Mouse (Mus musculus): ENCODE measurements at regions not wholly inside any gene's neighbourhood (a gene's known extent, or its start where the extent isn't known, plus 50 kb on each side); places are given as distances from the start of the nearest gene placed in this dataset.

DNA sequence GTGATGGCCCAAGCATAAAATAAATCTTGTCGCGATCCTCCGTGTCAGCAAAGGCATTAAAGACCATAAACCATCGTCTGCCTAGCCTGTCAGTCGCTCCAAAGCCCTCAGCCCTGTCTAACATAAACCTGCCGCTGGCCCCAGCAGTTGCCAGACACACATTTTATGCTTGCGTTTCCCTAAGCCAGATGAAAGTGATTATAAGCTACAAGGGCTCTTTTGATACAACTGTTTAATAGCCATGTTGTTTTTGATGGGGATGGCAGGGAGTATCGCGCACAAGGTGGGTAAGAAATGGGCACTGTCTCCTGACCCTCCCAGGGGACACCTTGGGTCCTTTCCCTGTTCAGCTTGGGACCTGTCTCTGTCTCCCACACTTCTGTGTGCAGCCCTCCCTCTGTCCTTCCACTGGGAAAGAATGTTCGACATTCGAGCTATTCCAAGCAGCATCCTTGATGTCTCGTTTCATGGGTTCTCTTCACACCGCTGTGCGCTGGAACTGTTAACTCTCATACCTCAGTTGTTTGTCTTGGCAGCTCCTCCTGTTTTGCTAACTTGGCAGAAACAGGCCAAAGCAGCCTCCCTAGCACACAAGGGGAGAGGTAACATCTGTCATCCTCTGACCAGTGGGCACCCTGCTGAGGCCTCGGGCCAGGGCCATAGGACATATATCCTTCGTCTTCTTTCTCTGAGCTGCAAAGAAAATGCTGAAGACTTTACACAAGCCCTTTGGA is 180.2 kb upstream of the Gmds start:
- peak; percentile 13 for DNase-seq (ENCODE audit: low spot score)
- no peak overlapping the region for H3K4me3 ChIP-seq
- no peaks in the 10 kb centered on the region for H3K4me1 ChIP-seq
- no peaks in the 10 kb centered on the region for H3K9me3 ChIP-seq (replicated peaks)
- WGBS, result 75% methylated on average over 16 of the region's 16 CpGs
- H3K36me3 ChIP-seq, result no peaks in the 10 kb centered on the region
- H3K27ac ChIP-seq (replicated peaks), result no peak overlapping the region
- H3K27me3 ChIP-seq (ENCODE audit: low read depth, poor library complexity, severe bottlenecking), result no peaks in the 10 kb centered on the region

DNA sequence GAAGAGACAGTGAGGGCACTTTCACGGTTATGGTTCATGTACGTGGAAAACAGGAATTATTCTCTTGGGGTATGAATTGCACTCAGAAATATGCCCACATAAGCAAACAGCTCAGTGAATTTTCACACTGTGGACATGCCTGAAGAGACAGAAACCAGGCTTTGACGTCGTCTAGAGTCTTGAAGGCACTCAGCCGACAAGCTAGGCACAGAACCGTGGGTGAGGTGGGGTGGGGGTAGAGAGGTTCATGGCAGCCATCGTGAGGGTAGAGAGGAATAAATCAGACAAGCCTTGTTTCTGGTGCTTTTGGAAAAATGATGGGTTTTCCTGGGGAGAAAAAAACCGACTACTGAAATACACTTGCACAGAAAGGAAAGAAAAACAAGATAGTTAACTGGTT is 179.0 kb upstream of the Gmds start:
- DNase-seq (ENCODE audit: low spot score), result no peak
- Histone ChIP-seq H3K4me1 (no peaks in the 10 kb centered on the region), H3K27me3 (ENCODE audit: low read depth, poor library complexity, severe bottlenecking) (no peaks in the 10 kb centered on the region), H3K4me3 (no peak overlapping the region), H3K27ac (replicated peaks) (no peak overlapping the region), H3K36me3 (no peaks in the 10 kb centered on the region), H3K9me3 (replicated peaks) (no peaks in the 10 kb centered on the region)
- WGBS, result 81% methylated on average over 8 of the region's 8 CpGs

DNA sequence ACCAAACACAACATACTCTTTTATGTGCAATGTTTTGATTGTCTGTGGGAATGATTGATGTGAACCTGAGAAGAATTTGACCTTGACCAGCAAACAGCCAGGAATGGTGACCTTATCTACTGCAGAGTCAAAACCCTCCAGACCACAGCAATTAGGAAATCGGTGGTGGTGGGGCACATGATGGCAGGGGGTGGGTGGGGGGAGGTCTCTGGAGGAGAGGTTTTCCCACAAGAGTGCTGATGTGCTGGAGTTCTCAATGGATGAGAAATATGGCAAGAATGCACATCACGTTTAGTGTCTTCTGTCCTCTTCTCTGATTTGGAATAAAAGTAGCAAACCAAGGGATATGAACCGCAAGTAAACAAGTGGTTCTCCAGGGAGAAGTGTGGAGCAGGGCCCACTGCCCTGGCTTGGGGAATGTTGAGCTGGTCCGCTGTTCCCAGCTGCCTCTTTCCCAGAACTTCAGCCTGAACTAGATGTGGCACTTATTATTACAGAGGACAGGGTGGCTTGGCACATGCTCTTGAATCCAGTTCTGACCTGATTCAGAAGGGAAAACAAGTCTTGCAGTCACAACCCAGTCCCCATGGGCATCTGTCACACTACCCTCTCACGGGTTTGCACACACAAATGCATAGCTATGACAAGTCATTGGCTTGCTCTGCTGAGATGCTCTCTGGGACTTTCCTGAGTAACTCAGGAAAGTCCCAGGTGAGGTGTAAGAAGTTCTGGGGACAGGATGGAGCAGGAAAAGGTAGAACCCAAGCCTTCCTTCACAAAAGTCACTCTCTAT is 170.9 kb upstream of the Gmds start:
- Histone ChIP-seq H3K4me3 (no peak overlapping the region), H3K27ac (replicated peaks) (no peak overlapping the region)

DNA sequence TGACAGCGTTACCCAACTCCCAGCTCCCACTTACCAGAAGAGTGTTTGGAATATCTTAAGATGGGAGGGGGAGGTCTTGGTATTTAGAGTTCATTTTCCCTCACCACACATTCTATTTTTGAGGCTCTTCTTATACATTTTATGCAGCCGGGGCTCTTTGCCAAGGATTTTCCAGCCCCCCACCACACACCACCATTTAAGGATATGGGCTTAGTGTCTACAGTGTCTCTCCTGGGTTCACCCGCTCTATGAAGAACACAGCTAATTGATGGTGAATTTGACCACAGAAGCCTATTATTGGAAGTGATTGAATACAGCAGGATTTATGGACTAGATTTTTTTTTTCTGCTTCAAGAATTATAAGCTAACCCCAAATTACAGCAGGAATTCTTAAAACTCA is 169.9 kb upstream of the Gmds start:
- WGBS, result 95% methylated on average over 3 of the region's 3 CpGs
- Histone ChIP-seq H3K4me3 (no peak overlapping the region), H3K27me3 (ENCODE audit: low read depth, poor library complexity, severe bottlenecking) (no peaks in the 10 kb centered on the region), H3K27ac (replicated peaks) (no peak overlapping the region), H3K36me3 (no peaks in the 10 kb centered on the region), H3K9me3 (replicated peaks) (no peaks in the 10 kb centered on the region), H3K4me1 (no peaks in the 10 kb centered on the region)
- no peak for DNase-seq (ENCODE audit: low spot score)

More for the DNA sequence above, 170.9 kb upstream of the Gmds start:
- H3K36me3 ChIP-seq, result no peaks in the 10 kb centered on the region
- H3K4me1 ChIP-seq, result no peaks in the 10 kb centered on the region
- DNase-seq (ENCODE audit: low spot score), result no peak
- H3K9me3 ChIP-seq (replicated peaks), result no peaks in the 10 kb centered on the region
- H3K27me3 ChIP-seq (ENCODE audit: low read depth, poor library complexity, severe bottlenecking), result no peaks in the 10 kb centered on the region
- 70% methylated on average over 5 of the region's 5 CpGs for WGBS

DNA sequence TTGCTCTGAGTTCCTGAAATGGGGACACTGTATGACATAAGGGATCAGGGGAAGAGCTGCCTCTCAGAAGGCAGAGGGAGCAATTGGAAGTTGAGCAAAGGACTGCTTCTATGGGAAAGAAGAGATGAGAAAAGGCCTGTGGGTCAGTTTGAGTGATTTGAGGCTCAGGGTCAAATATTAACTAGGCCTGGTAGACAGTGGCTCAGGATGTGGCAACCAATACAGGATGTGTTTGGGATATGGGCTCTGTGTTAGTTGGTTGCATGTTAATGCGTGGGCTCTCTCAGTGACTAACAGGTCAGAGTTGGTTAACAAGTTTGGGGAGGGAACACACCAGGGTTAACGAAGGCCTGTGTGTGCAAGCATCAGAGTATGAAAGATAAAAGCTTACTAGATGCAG is 169.3 kb upstream of the Gmds start:
- no peaks in the 10 kb centered on the region for H3K9me3 ChIP-seq (replicated peaks)
- no peaks in the 10 kb centered on the region for H3K36me3 ChIP-seq
- WGBS, result 90% methylated on average over 2 of the region's 2 CpGs
- no peaks in the 10 kb centered on the region for H3K4me1 ChIP-seq
- H3K4me3 ChIP-seq, result no peak overlapping the region
- H3K27me3 ChIP-seq (ENCODE audit: low read depth, poor library complexity, severe bottlenecking), result no peaks in the 10 kb centered on the region
- no peak overlapping the region for H3K27ac ChIP-seq (replicated peaks)
- no peak for DNase-seq (ENCODE audit: low spot score)

DNA sequence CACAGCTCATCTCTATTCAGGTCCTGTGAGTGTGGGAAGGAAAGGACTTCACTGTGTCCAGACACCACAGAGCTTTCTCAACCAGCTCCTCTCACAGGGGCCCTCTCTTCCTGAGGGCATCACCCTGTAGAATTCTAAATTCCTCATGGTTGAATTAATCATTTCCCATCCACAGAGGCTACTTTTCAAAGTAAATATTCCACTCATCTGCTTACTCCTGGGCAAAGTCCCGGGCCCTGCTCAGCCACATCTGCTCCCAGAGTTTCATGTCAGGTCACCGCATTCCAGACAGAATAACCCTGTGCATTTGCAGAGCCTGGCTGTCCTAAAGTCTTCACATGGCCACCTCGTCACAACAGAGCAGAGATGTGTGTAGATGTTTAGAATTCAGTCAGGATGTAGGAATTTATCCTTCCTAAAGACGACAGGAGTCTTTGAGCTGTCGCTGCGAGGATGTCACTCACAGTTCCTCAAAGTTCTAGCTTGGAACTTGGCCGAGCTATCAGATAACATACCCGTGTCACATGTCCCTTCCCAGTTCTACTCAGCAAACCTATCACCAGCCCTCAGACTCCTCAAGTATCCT is 159.8 kb upstream of the Gmds start:
- Histone ChIP-seq H3K27me3 (ENCODE audit: low read depth, poor library complexity, severe bottlenecking) (no peaks in the 10 kb centered on the region), H3K27ac (replicated peaks) (no peak overlapping the region), H3K36me3 (no peaks in the 10 kb centered on the region), H3K9me3 (replicated peaks) (no peaks in the 10 kb centered on the region), H3K4me1 (no peaks in the 10 kb centered on the region), H3K4me3 (no peak overlapping the region)
- DNase-seq (ENCODE audit: low spot score), result no peak
- 75% methylated on average over 8 of the region's 8 CpGs for WGBS

DNA sequence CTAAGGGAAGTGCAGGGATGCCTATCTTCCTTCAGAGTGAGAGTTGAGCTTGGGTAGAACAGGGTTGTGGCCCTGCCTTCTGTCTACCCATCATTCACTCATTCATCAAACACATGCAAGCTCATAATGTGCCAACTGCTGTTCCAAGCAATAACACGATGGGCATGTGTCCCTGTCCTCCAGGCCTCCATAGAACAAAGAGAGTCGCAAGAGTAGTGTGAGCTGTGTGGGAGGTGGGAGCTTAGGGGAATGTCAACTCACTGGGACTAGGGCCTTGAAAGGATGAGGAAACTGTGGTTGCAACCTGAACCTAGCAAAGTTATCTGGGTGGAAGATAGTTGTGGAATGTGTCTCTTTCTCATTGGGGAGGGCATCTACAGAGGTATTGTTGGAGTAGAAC is 157.7 kb upstream of the Gmds start:
- no peak for DNase-seq (ENCODE audit: low spot score)

DNA sequence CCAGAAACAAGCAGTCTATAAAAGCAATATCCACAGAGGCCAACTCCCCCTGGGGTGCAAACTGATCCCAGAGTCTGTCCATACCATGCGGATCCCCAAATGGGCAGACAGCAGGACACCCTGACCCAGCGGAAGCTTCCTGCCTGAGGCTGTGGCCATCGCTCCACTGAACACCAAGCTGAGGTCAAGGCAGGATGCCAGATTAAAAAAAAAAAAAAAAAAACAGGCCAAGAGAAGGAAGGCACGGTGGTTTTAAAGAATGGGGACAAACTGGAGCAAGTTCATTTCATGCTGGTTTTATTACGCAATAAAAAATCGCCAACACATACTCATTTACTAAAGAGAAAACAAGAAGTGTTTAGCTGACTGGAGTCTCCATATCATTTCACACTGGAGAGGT is 156.5 kb upstream of the Gmds start:
- H3K4me3 ChIP-seq, result no peak overlapping the region
- H3K9me3 ChIP-seq (replicated peaks), result no peaks in the 10 kb centered on the region
- 67% methylated on average over 6 of the region's 6 CpGs for WGBS
- no peaks in the 10 kb centered on the region for H3K4me1 ChIP-seq
- no peak overlapping the region for H3K27ac ChIP-seq (replicated peaks)
- DNase-seq (ENCODE audit: low spot score), result no peak
- no peaks in the 10 kb centered on the region for H3K36me3 ChIP-seq
- no peaks in the 10 kb centered on the region for H3K27me3 ChIP-seq (ENCODE audit: low read depth, poor library complexity, severe bottlenecking)

More for the DNA sequence above, 157.7 kb upstream of the Gmds start:
- no peaks in the 10 kb centered on the region for H3K36me3 ChIP-seq
- no peak overlapping the region for H3K4me3 ChIP-seq
- no peak overlapping the region for H3K27ac ChIP-seq (replicated peaks)
- H3K4me1 ChIP-seq, result no peaks in the 10 kb centered on the region
- H3K9me3 ChIP-seq (replicated peaks), result no peaks in the 10 kb centered on the region
- WGBS, result 91% methylated on average over 2 of the region's 2 CpGs
- H3K27me3 ChIP-seq (ENCODE audit: low read depth, poor library complexity, severe bottlenecking), result no peaks in the 10 kb centered on the region

DNA sequence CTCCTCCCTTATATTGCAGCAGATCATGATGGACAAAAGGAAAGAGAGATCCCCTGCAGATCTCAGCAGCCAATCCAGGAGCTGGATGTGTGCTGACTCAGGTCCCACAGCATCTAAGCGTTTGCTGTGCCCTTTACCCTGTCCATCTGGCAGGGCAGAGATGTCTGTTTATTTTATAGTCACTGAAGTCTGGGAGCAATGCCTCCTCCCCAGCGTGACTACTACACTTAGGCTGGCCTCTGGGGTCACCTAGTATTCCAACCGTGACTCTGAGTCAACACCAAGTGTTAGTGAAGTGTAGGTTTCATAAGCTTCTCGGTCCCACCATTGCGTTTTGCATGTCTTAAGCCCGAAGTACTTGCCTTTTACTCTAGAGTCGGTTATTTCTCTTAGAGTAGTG is 155.3 kb upstream of the Gmds start:
- Histone ChIP-seq H3K9me3 (replicated peaks) (no peaks in the 10 kb centered on the region), H3K4me3 (no peak overlapping the region), H3K36me3 (no peaks in the 10 kb centered on the region), H3K27me3 (ENCODE audit: low read depth, poor library complexity, severe bottlenecking) (no peaks in the 10 kb centered on the region), H3K27ac (replicated peaks) (no peak overlapping the region), H3K4me1 (no peaks in the 10 kb centered on the region)
- 68% methylated on average over 7 of the region's 7 CpGs for WGBS
- DNase-seq (ENCODE audit: low spot score), result no peak

DNA sequence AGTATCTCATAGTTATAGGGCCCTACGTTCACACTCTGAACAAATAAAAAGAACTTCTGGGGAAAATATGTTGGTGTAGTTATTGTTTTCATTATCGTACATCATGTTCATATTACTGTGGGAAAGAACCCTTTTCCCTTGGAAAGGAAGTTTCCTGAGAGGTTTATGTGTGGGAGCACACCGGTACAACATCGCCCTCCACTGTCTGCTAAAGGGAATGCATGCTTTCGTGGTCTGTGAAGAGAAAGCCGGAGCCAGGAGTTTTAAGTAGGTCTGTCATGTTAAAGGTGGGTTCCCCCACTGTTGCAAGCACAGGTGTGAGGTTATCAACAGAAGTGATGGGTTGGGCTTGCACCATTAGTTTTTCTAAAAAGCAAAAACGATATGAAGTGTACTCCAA is 154.8 kb upstream of the Gmds start:
- 31% methylated on average over 7 of the region's 7 CpGs for WGBS
- Histone ChIP-seq H3K27me3 (ENCODE audit: low read depth, poor library complexity, severe bottlenecking) (no peaks in the 10 kb centered on the region), H3K9me3 (replicated peaks) (no peaks in the 10 kb centered on the region), H3K4me3 (no peak overlapping the region), H3K27ac (replicated peaks) (no peak overlapping the region), H3K4me1 (no peaks in the 10 kb centered on the region), H3K36me3 (no peaks in the 10 kb centered on the region)
- DNase-seq (ENCODE audit: low spot score), result peak; percentile 49

DNA sequence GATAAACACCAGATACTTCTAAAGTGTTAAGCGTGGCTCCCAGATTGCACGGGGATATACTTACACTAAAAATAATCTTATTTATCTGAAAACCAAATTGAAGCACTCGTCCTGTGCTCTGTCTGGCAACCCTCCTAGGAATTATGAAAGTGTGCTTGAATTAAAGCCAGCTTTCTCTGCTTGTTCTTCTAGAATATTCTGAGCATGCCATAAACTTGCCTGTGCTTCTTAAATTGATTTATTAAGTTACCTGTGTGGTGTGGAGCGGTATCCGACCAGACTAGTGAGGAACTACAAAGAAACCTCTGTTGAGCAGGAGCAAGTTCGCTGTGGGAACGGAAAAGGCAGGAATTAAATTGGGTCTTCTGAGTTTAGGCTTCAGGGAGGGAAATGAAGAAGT is 154.0 kb upstream of the Gmds start:
- Histone ChIP-seq H3K4me3 (no peak overlapping the region), H3K36me3 (no peaks in the 10 kb centered on the region), H3K4me1 (no peaks in the 10 kb centered on the region), H3K27ac (replicated peaks) (no peak overlapping the region), H3K9me3 (replicated peaks) (no peaks in the 10 kb centered on the region), H3K27me3 (ENCODE audit: low read depth, poor library complexity, severe bottlenecking) (no peaks in the 10 kb centered on the region)
- no peak for DNase-seq (ENCODE audit: low spot score)
- WGBS, result 86% methylated on average over 7 of the region's 7 CpGs

DNA sequence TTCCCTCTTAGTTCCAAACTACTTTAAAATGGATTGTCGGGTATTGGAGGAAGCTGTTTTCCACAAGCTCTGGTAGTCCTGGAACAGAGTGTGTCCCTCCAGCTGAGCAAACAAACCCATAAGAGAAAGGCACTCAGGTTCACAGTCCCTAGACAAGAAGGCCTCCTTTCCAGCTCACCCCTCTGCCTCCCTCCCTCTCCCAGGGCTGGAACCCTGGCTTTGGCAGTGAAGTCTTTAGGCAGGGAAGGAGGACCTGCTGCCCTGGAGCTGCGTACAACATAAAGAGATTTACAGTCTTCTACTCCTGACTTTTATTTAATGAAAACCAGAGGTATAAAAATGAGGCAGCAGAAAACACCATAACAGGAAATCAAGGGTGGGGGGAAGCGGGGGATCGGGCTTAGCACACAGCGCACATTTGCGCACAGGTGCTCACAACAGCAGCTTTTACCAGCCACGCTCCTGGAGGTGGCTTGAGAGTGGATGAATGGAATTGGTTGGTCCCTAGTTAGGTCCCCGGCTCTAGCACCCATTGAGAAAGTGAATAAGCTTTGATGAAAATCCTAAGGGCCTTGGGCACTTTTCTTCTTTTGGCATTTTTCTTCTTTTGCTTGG is 143.0 kb upstream of the Gmds start:
- H3K9me3 ChIP-seq (replicated peaks), result no peaks in the 10 kb centered on the region
- no peaks in the 10 kb centered on the region for H3K27me3 ChIP-seq (ENCODE audit: low read depth, poor library complexity, severe bottlenecking)
- H3K4me1 ChIP-seq, result peaks cover 3% of the 10 kb centered on the region
- 85% methylated on average over 8 of the region's 8 CpGs for WGBS
- no peak overlapping the region for H3K27ac ChIP-seq (replicated peaks)
- H3K36me3 ChIP-seq, result no peaks in the 10 kb centered on the region
- no peak for DNase-seq (ENCODE audit: low spot score)
- H3K4me3 ChIP-seq, result no peak overlapping the region

DNA sequence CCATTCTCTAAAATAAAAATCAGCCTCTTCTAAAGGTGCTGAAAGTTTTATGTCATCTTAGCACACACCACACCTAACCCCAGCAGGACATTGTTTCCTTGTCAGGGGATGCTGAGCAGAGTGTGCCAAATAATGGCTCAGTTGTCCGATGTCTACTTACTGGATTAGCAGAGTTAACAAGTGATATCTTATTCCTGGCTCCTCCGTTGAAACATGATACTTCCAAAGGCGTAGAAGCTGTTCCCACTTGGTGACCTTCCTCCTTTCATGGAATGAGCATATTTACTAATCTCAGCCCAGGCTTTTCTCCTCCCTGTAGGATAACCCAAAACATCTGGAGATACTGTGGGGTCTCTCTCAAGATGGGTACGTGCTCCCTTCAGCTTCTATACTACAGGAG is 141.5 kb upstream of the Gmds start:
- Histone ChIP-seq H3K27me3 (ENCODE audit: low read depth, poor library complexity, severe bottlenecking) (no peaks in the 10 kb centered on the region), H3K4me1 (peaks cover 3% of the 10 kb centered on the region), H3K36me3 (no peaks in the 10 kb centered on the region), H3K4me3 (no peak overlapping the region), H3K9me3 (replicated peaks) (no peaks in the 10 kb centered on the region), H3K27ac (replicated peaks) (no peak overlapping the region)
- no peak for DNase-seq (ENCODE audit: low spot score)
- WGBS, result 44% methylated on average over 4 of the region's 4 CpGs

Data from midbrain, embryonic 10.5 days (tissue).